Mouse (Mus musculus): ENCODE measurements at regions not wholly inside any gene's neighbourhood (a gene's known extent, or its start where the extent isn't known, plus 50 kb on each side); places are given as distances from the start of the nearest gene placed in this dataset.
"Not testable (repeated sequence)": the region's sequence is repeated elsewhere in the genome, so short reads cannot be mapped to it uniquely, and the experiment has no call there.

- DNase-seq (ENCODE audit: extremely low read depth, low read depth) = no peak
Measured at GRCm38 (mm10) chr3:126011269-126011668, 72.8 kb upstream of the Ugt8a start.

GRCm38 (mm10) chr3:126016166-126016565 lies 77.7 kb upstream of the Ugt8a start:
- no peak for DNase-seq (ENCODE audit: extremely low read depth, low read depth)

GRCm38 (mm10) chr3:126044327-126044726 lies 105.9 kb upstream of the Ugt8a start:
- DNase-seq (ENCODE audit: extremely low read depth, low read depth) = no peak

DNA sequence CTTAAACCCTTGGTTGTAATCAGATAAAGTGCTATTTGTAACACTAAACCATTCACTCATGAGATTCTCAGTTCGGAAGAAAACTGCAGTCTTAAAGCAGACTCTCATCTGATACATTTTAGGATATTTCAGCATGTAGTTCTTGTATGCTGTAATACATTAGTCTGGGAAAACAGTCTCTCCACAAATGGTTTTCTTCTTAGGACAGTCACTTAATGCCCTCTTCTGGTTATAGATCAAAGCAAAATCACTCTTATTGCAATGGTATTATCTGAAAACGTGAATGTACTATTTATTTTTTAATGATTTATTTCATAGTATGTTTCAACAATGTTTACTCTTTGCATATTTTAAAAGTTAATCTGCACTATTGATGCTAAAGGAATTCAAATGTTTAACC lies 106.4 kb upstream of the Ugt8a start:
- no peak for DNase-seq (ENCODE audit: extremely low read depth, low read depth)

- no peak for DNase-seq (ENCODE audit: extremely low read depth, low read depth)
Measured at GRCm38 (mm10) chr3:126045992-126046786, 107.8 kb upstream of the Ugt8a start.

GRCm38 (mm10) chr3:126058585-126058984 lies 120.2 kb upstream of the Ugt8a start:
- DNase-seq (ENCODE audit: extremely low read depth, low read depth) = no peak

GRCm38 (mm10) chr3:126105086-126105485 lies 166.7 kb upstream of the Ugt8a start:
- no peak for DNase-seq (ENCODE audit: extremely low read depth, low read depth)

- DNase-seq (ENCODE audit: extremely low read depth, low read depth) = no peak
Measured at GRCm38 (mm10) chr3:126109371-126109770, 171.0 kb upstream of the Ugt8a start.

GRCm38 (mm10) chr3:126117849-126118248 lies 179.4 kb upstream of the Ugt8a start:
- DNase-seq (ENCODE audit: extremely low read depth, low read depth) = no peak

- no peak for DNase-seq (ENCODE audit: extremely low read depth, low read depth)
Measured at GRCm38 (mm10) chr3:126122323-126123259, 184.2 kb upstream of the Ugt8a start.

DNA sequence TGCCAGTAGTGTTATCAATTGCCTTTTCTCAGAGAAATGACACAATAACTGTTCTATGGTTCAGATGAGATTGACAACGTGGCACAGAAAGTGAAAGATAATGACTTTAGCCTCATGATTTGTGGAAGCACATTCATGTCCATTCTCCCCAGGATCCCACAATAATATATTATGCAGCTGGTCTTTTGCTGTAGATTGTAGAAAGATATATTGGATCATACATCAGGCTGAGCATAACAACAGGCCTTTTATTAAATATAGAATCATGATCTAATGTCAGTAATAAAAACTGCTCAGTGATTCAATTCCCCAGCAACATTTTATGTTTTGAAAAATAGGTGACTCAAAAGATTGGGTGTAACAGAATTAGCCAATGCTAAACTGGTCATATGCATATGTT lies 196.9 kb upstream of the Arsj start:
- no peak for DNase-seq (ENCODE audit: extremely low read depth, low read depth)

DNA sequence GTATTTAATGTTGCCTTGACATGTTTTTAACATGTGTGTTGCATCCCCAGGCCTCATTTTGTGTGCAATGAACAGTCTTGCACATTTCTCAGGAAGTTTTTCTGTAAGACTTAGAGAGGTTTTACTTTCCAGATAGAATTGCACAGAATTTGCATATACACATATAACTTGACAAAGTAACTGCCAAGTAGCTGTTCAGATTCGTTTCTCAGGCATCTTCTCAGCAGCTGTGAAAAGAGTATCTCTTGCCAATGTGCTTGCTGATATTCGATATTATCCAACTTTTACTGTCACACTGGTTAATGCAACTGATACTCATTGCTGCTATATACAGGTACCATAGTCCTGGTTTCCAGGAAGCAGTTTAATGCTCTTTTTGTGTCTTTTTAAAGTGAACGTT lies 154.5 kb upstream of the Arsj start:
- no peak for DNase-seq (ENCODE audit: extremely low read depth, low read depth)

GRCm38 (mm10) chr3:126210226-126210625 lies 153.3 kb upstream of the Arsj start:
- no peak for DNase-seq (ENCODE audit: extremely low read depth, low read depth)

GRCm38 (mm10) chr3:126227575-126227974 lies 135.9 kb upstream of the Arsj start:
- DNase-seq (ENCODE audit: extremely low read depth, low read depth) = no peak

GRCm38 (mm10) chr3:126245834-126246233 lies 117.7 kb upstream of the Arsj start:
- DNase-seq (ENCODE audit: extremely low read depth, low read depth) = no peak

DNA sequence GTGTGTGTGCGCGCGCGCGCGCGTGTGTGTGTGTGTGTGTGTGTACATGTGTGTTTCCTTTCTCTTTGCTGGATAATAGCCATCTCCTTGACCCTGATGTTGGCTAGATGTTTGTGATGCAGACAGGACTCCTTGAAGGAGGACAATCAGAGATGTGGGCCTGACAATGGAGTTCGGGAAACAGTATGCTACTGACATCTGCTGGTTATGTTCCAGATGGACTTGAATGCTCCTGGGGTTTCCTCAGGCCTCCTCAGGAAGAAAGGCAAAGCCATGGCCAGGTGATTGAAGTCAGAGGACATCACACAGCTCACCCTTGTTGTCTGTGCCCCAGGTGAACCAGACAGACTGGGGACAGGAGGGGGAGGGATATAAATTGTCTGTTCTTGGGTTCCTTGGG lies 102.2 kb upstream of the Arsj start:
- no peak for DNase-seq (ENCODE audit: extremely low read depth, low read depth)

DNA sequence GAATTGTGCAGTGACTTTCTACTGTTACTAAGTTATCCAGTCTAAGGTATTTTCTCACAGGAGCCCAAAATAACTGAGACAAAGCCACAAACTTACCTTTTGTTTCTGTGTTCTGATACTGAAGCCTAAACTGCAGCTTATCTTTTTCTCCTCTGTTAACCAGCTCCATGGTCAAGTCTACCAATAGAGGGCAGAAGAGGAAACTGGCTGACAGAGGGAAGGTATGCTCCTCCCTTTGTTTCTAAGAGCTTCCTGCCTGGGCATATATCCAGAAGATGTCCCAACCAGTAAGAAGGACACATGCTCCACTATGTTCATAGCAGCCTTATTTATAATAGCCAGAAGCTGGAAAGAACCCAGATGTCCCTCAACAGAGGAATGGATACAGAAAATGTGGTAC lies 91.5 kb upstream of the Arsj start:
- DNase-seq (ENCODE audit: extremely low read depth, low read depth) = not testable (repeated sequence)

- no peak for DNase-seq (ENCODE audit: extremely low read depth, low read depth)
Measured at GRCm38 (mm10) chr3:126273566-126273965, 89.9 kb upstream of the Arsj start.

- DNase-seq (ENCODE audit: extremely low read depth, low read depth) = no peak
Measured at GRCm38 (mm10) chr3:126276008-126276700, 87.3 kb upstream of the Arsj start.

DNA sequence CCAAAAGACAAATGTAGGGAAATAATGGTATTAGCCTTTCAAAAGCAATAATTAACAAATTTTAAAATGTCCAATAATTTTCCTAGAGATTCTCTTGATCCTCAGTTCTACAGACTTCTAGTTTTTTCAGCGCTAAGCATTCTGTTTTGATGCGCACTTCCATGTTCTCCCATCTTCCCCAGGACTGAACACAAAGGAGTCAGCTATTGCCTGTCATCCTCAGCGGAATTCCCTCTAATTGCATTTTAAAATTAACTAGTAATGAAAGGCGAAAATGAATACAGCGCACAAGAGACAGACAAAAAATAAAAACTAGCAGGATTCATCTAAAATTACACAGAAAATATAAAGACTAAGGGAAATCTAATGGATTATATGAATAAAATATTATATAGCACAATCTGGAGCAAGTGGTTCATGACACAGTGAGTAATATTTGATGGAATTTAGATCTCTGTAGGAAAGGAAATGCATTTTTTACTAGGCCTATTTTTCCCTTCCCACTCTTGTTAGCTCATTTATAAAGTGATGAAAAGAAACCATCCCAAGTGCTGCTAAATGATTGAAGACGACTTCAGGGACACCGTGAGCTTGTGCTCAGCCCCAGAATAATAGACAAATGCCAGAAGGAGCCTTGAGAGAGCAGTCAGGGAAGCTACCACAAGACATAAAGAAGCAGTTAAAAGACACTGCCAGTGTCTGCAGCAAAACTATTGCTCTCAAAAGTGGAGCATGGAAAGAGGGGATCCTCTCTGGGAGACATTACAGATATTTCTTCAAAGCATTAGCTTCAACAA lies 79.0 kb upstream of the Arsj start:
- no peak for DNase-seq (ENCODE audit: extremely low read depth, low read depth)

DNA sequence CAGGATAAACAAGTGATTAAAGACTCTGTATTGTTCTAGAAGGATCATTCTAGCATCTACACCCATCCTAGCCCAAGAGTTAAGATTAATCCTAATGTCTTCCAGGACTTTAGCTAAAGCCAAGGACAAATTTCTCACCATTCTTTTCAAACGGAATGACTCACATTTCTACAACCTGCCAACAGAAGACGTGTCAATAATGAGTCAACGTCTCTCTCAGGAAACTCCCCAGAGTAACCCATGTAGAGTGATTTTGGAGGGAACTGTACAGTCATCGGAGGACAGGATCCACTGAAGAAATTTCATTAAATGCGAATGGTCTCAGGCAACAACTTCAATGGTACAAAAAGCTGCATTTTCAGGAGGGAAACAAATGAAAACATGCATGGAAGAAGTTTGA lies 71.2 kb upstream of the Arsj start:
- DNase-seq (ENCODE audit: extremely low read depth, low read depth) = no peak

Measured in MEL-GATA-1-ER (cell line).